Mouse (Mus musculus) erythroblast, embryonic 14.5 days (primary cell): ENCODE results near the gene St3gal3. TPM values are rescaled to one million over a fixed set of nuclear protein-coding genes. Genes with fewer than 3 reads are reported as not detected.

Experiments used
- H3K27me3 ChIP-seq: 2 replicates; pipeline ENCODE4 v1.6.1; 2012; ENCODE audit warnings: inconsistent platforms; ENCODE audit not compliant: control insufficient read depth
- H3K36me3 ChIP-seq: 2 replicates; pipeline ENCODE4 v1.6.1; 2012; ENCODE audit warnings: mild to moderate bottlenecking, inconsistent platforms; ENCODE audit not compliant: control insufficient read depth
- H3K4me1 ChIP-seq: 2 replicates; pipeline ENCODE4 v1.6.1; 2012; ENCODE audit warnings: inconsistent platforms; ENCODE audit not compliant: control insufficient read depth
- H3K4me3 ChIP-seq: replicated peaks from 2 replicates; pipeline ENCODE3; 2012; ENCODE audit warnings: moderate library complexity, mild to moderate bottlenecking, inconsistent platforms
- H3K9me3 ChIP-seq: 2 replicates; pipeline ENCODE4 v1.6.1; 2012; ENCODE audit warnings: low read length, inconsistent platforms, mixed read lengths; ENCODE audit not compliant: control insufficient read depth
- GATA1 ChIP-seq: IDR thresholded peaks from 2 replicates; pipeline ENCODE4 v1.6.1; 2012; ENCODE audit warnings: low read length, inconsistent platforms, mixed read lengths
- TAL1 ChIP-seq: IDR thresholded peaks from 3 replicates; pipeline ENCODE4 v1.6.1; 2012; ENCODE audit warnings: low read length, inconsistent platforms, mixed read lengths
- polyA plus RNA-seq: library from polyadenylated mRNA; stranded (reverse); fragments of >175 nt; gene quantifications from 2 replicates; pipeline ENCODE4 v1.2.3, GENCODE M21; 2012

St3gal3 gene
- polyA plus RNA-seq, 1 experiment: 0.85 TPM

- H3K4me3 ChIP-seq: peak overlapping the region; percentile 75
- no peak for TF ChIP-seq GATA1
- no peak for TF ChIP-seq TAL1
- H3K27me3 ChIP-seq: peaks cover 84% of the 10 kb centered on the region
- H3K4me1 ChIP-seq: peaks cover 66% of the 10 kb centered on the region
- peaks cover 29% of the 10 kb centered on the region for H3K9me3 ChIP-seq
- peaks cover 31% of the 10 kb centered on the region for H3K36me3 ChIP-seq
Measured at GRCm38 (mm10) chr4:117928234-117928633, 206.5 kb downstream of the St3gal3 start.

GRCm38 (mm10) chr4:117926545-117927482 is 207.9 kb downstream of the St3gal3 start:
- peak overlapping the region; percentile 75 for H3K4me3 ChIP-seq

GRCm38 (mm10) chr4:117924916-117925315 is 209.8 kb downstream of the St3gal3 start:
- Histone ChIP-seq H3K4me1 (peaks cover 61% of the 10 kb centered on the region), H3K9me3 (peaks cover 22% of the 10 kb centered on the region), H3K27me3 (peaks cover 85% of the 10 kb centered on the region), H3K36me3 (peaks cover 31% of the 10 kb centered on the region), H3K4me3 (no peak overlapping the region)
- TF ChIP-seq TAL1 (no peak), GATA1 (no peak)

More at GRCm38 (mm10) chr4:117926545-117927482, 207.9 kb downstream of the St3gal3 start:
- Histone ChIP-seq H3K27me3 (peaks cover 95% of the 10 kb centered on the region), H3K9me3 (peaks cover 29% of the 10 kb centered on the region), H3K36me3 (peaks cover 31% of the 10 kb centered on the region), H3K4me1 (peaks cover 64% of the 10 kb centered on the region)
- TF ChIP-seq TAL1 (no peak), GATA1 (no peak)

GRCm38 (mm10) chr4:117923450-117923849 is 211.3 kb downstream of the St3gal3 start:
- Histone ChIP-seq H3K9me3 (peaks cover 18% of the 10 kb centered on the region), H3K4me1 (peaks cover 46% of the 10 kb centered on the region), H3K36me3 (peaks cover 31% of the 10 kb centered on the region), H3K27me3 (peaks cover 71% of the 10 kb centered on the region), H3K4me3 (no peak overlapping the region)
- no peak for TF ChIP-seq TAL1
- no peak for TF ChIP-seq GATA1

- Histone ChIP-seq H3K36me3 (peaks cover 14% of the 10 kb centered on the region), H3K4me1 (peaks cover 41% of the 10 kb centered on the region), H3K27me3 (peaks cover 50% of the 10 kb centered on the region), H3K4me3 (no peak overlapping the region), H3K9me3 (peaks cover 11% of the 10 kb centered on the region)
- TF ChIP-seq TAL1 (no peak), GATA1 (no peak)
Measured at GRCm38 (mm10) chr4:117921358-117921757, 213.4 kb downstream of the St3gal3 start.

- TF ChIP-seq TAL1: no peak
- no peak for TF ChIP-seq GATA1
- H3K36me3 ChIP-seq: no peaks in the 10 kb centered on the region
- no peaks in the 10 kb centered on the region for H3K9me3 ChIP-seq
- H3K27me3 ChIP-seq: peaks cover 24% of the 10 kb centered on the region
- peaks cover 41% of the 10 kb centered on the region for H3K4me1 ChIP-seq
- no peak overlapping the region for H3K4me3 ChIP-seq
Measured at GRCm38 (mm10) chr4:117918762-117919161, 216.0 kb downstream of the St3gal3 start.

- H3K4me1 ChIP-seq: peaks cover 43% of the 10 kb centered on the region
- TF ChIP-seq GATA1: no peak
- no peak for TF ChIP-seq TAL1
- H3K27me3 ChIP-seq: peaks cover 19% of the 10 kb centered on the region
- H3K9me3 ChIP-seq: no peaks in the 10 kb centered on the region
- peaks cover 2% of the 10 kb centered on the region for H3K36me3 ChIP-seq
- H3K4me3 ChIP-seq: no peak overlapping the region
Measured at GRCm38 (mm10) chr4:117918261-117918660, 216.5 kb downstream of the St3gal3 start.

- Histone ChIP-seq H3K9me3 (no peaks in the 10 kb centered on the region), H3K27me3 (peaks cover 15% of the 10 kb centered on the region), H3K4me1 (peaks cover 46% of the 10 kb centered on the region), H3K4me3 (no peak overlapping the region), H3K36me3 (peaks cover 6% of the 10 kb centered on the region)
- TF ChIP-seq GATA1 (no peak), TAL1 (no peak)
Measured at GRCm38 (mm10) chr4:117917847-117918246, 216.9 kb downstream of the St3gal3 start.

- no peak overlapping the region for H3K4me3 ChIP-seq
- peaks cover 10% of the 10 kb centered on the region for H3K27me3 ChIP-seq
- peaks cover 50% of the 10 kb centered on the region for H3K4me1 ChIP-seq
- TF ChIP-seq GATA1: no peak
- no peak for TF ChIP-seq TAL1
- no peaks in the 10 kb centered on the region for H3K9me3 ChIP-seq
- peaks cover 10% of the 10 kb centered on the region for H3K36me3 ChIP-seq
Measured at GRCm38 (mm10) chr4:117917402-117917801, 217.3 kb downstream of the St3gal3 start.
